Mouse (Mus musculus): ENCODE data around the gene Pold3. TPM values are rescaled to one million over a fixed set of nuclear protein-coding genes. Genes with fewer than 3 reads are reported as not detected.

Pold3 gene
- polyA plus RNA-seq, 1 experiment, result 27.3 TPM

- 70% methylated on average over 10 of the region's 10 CpGs for WGBS
- TF ChIP-seq POLR2A (IDR thresholded peaks at IDR 0.05; ENCODE audit: borderline replicate concordance, insufficient read depth, low read length), result no peak
- TF ChIP-seq CTCF (IDR thresholded peaks at IDR 0.05; ENCODE audit: borderline replicate concordance, insufficient read depth, low read depth, low read length), result no peak
- Histone ChIP-seq H3K27ac (ENCODE audit: insufficient read depth, low read length) (no peak overlapping the region), H3K4me1 (ENCODE audit: control insufficient read depth, insufficient read depth, low read length) (peaks cover 5% of the 10 kb centered on the region; the same call in 1 of the 2 replicates), H3K27me3 (ENCODE audit: control insufficient read depth, insufficient read depth, low read length) (no peaks in the 10 kb centered on the region), H3K4me3 (replicated peaks; ENCODE audit: insufficient read depth, low read depth, low read length) (no peak overlapping the region)
- DNase-seq, result no peak
Observed at GRCm38 (mm10) chr7:100150086-100150485, 28.7 kb upstream of the Pold3 start.

GRCm38 (mm10) chr7:100148586-100148985 lies 27.2 kb upstream of the Pold3 start:
- Histone ChIP-seq H3K4me3 (replicated peaks; ENCODE audit: insufficient read depth, low read depth, low read length) (peak overlapping the region; percentile 11), H3K27ac (ENCODE audit: insufficient read depth, low read length) (no peak overlapping the region), H3K4me1 (ENCODE audit: control insufficient read depth, insufficient read depth, low read length) (peaks cover 5% of the 10 kb centered on the region; the same call in 1 of the 2 replicates), H3K27me3 (ENCODE audit: control insufficient read depth, insufficient read depth, low read length) (no peaks in the 10 kb centered on the region)
- DNase-seq, result peak; percentile 27 to 39
- 20% methylated on average over 4 of the region's 4 CpGs for WGBS
- TF ChIP-seq CTCF (IDR thresholded peaks at IDR 0.05; ENCODE audit: borderline replicate concordance, insufficient read depth, low read depth, low read length), result no peak
- TF ChIP-seq POLR2A (IDR thresholded peaks at IDR 0.05; ENCODE audit: borderline replicate concordance, insufficient read depth, low read length), result no peak

- Histone ChIP-seq H3K27me3 (ENCODE audit: control insufficient read depth, insufficient read depth, low read length) (no peaks in the 10 kb centered on the region), H3K4me3 (replicated peaks; ENCODE audit: insufficient read depth, low read depth, low read length) (no peak overlapping the region), H3K4me1 (ENCODE audit: control insufficient read depth, insufficient read depth, low read length) (no peaks in the 10 kb centered on the region), H3K27ac (ENCODE audit: insufficient read depth, low read length) (no peak overlapping the region)
- WGBS, result 68% methylated on average over 1 of the region's 1 CpGs
- DNase-seq, result no peak
- no peak for TF ChIP-seq POLR2A (IDR thresholded peaks at IDR 0.05; ENCODE audit: borderline replicate concordance, insufficient read depth, low read length)
- TF ChIP-seq CTCF (IDR thresholded peaks at IDR 0.05; ENCODE audit: borderline replicate concordance, insufficient read depth, low read depth, low read length), result no peak
Observed at GRCm38 (mm10) chr7:100140591-100140990, 19.2 kb upstream of the Pold3 start.

- Histone ChIP-seq H3K4me3 (replicated peaks; ENCODE audit: insufficient read depth, low read depth, low read length) (no peak overlapping the region), H3K27ac (ENCODE audit: insufficient read depth, low read length) (no peak overlapping the region), H3K4me1 (ENCODE audit: control insufficient read depth, insufficient read depth, low read length) (no peaks in the 10 kb centered on the region), H3K27me3 (ENCODE audit: control insufficient read depth, insufficient read depth, low read length) (no peaks in the 10 kb centered on the region)
- 94% methylated on average over 4 of the region's 4 CpGs for WGBS
- DNase-seq, result no peak
- TF ChIP-seq CTCF (IDR thresholded peaks at IDR 0.05; ENCODE audit: borderline replicate concordance, insufficient read depth, low read depth, low read length), result no peak
- TF ChIP-seq POLR2A (IDR thresholded peaks at IDR 0.05; ENCODE audit: borderline replicate concordance, insufficient read depth, low read length), result no peak
Observed at GRCm38 (mm10) chr7:100138075-100138474, 16.7 kb upstream of the Pold3 start.

GRCm38 (mm10) chr7:100137038-100137437 lies 15.7 kb upstream of the Pold3 start:
- TF ChIP-seq POLR2A (IDR thresholded peaks at IDR 0.05; ENCODE audit: borderline replicate concordance, insufficient read depth, low read length), result no peak
- no peak for TF ChIP-seq CTCF (IDR thresholded peaks at IDR 0.05; ENCODE audit: borderline replicate concordance, insufficient read depth, low read depth, low read length)
- Histone ChIP-seq H3K4me3 (replicated peaks; ENCODE audit: insufficient read depth, low read depth, low read length) (no peak overlapping the region), H3K27ac (ENCODE audit: insufficient read depth, low read length) (no peak overlapping the region), H3K4me1 (ENCODE audit: control insufficient read depth, insufficient read depth, low read length) (no peaks in the 10 kb centered on the region), H3K27me3 (ENCODE audit: control insufficient read depth, insufficient read depth, low read length) (no peaks in the 10 kb centered on the region)
- no peak for DNase-seq
- 73% methylated on average over 9 of the region's 9 CpGs for WGBS

GRCm38 (mm10) chr7:100132379-100132778 lies 11.0 kb upstream of the Pold3 start:
- WGBS, result 77% methylated on average over 1 of the region's 1 CpGs
- Histone ChIP-seq H3K4me3 (replicated peaks; ENCODE audit: insufficient read depth, low read depth, low read length) (no peak overlapping the region), H3K27ac (ENCODE audit: insufficient read depth, low read length) (no peak overlapping the region), H3K27me3 (ENCODE audit: control insufficient read depth, insufficient read depth, low read length) (no peaks in the 10 kb centered on the region), H3K4me1 (ENCODE audit: control insufficient read depth, insufficient read depth, low read length) (no peaks in the 10 kb centered on the region)
- no peak for DNase-seq
- no peak for TF ChIP-seq POLR2A (IDR thresholded peaks at IDR 0.05; ENCODE audit: borderline replicate concordance, insufficient read depth, low read length)
- no peak for TF ChIP-seq CTCF (IDR thresholded peaks at IDR 0.05; ENCODE audit: borderline replicate concordance, insufficient read depth, low read depth, low read length)

- Histone ChIP-seq H3K27me3 (ENCODE audit: control insufficient read depth, insufficient read depth, low read length) (no peaks in the 10 kb centered on the region), H3K4me1 (ENCODE audit: control insufficient read depth, insufficient read depth, low read length) (no peaks in the 10 kb centered on the region), H3K4me3 (replicated peaks; ENCODE audit: insufficient read depth, low read depth, low read length) (no peak overlapping the region), H3K27ac (ENCODE audit: insufficient read depth, low read length) (no peak overlapping the region)
- TF ChIP-seq POLR2A (IDR thresholded peaks at IDR 0.05; ENCODE audit: borderline replicate concordance, insufficient read depth, low read length) (no peak), CTCF (IDR thresholded peaks at IDR 0.05; ENCODE audit: borderline replicate concordance, insufficient read depth, low read depth, low read length) (no peak)
- 79% methylated on average over 6 of the region's 6 CpGs for WGBS
- no peak for DNase-seq
Observed at GRCm38 (mm10) chr7:100130592-100130991, 9.2 kb upstream of the Pold3 start.

- no peaks in the 10 kb centered on the region for H3K27me3 ChIP-seq (ENCODE audit: control insufficient read depth, insufficient read depth, low read length)
- no peak overlapping the region for H3K4me3 ChIP-seq (replicated peaks; ENCODE audit: insufficient read depth, low read depth, low read length)
- WGBS, result 74% methylated on average over 7 of the region's 7 CpGs
- H3K4me1 ChIP-seq (ENCODE audit: control insufficient read depth, insufficient read depth, low read length), result no peaks in the 10 kb centered on the region
- DNase-seq, result no peak
- H3K27ac ChIP-seq (ENCODE audit: insufficient read depth, low read length), result no peak overlapping the region
- TF ChIP-seq CTCF (IDR thresholded peaks at IDR 0.05; ENCODE audit: borderline replicate concordance, insufficient read depth, low read depth, low read length) (no peak), POLR2A (IDR thresholded peaks at IDR 0.05; ENCODE audit: borderline replicate concordance, insufficient read depth, low read length) (no peak)
Observed at GRCm38 (mm10) chr7:100128262-100129041, 7.1 kb upstream of the Pold3 start.
